Mouse (Mus musculus) embryonic facial prominence, embryonic 13.5 days (tissue): Measurements from ENCODE around the gene Gmpr. TPM values are rescaled to one million over a fixed set of nuclear protein-coding genes. Genes with fewer than 3 reads are reported as not detected.

Source experiments
- ATAC-seq: fragments of 200-750 bp; cut with Nextera tagmentation; 2 replicates; pipeline ENCODE4 v1.8.0; 2017; ENCODE audit warnings: low read depth; ENCODE audit not compliant: insufficient number of reproducible peaks, insufficient read depth, low FRiP score, low TSS enrichment
- H3K27ac ChIP-seq: fragments of 300-500 bp; sonication (generic); 2 replicates; pipeline ENCODE4 v1.5.1; 2015; ENCODE audit warnings: moderate library complexity, mild to moderate bottlenecking, inconsistent platforms
- H3K27me3 ChIP-seq: fragments of 300-500 bp; sonication (generic); 2 replicates; pipeline ENCODE4 v1.6.1; 2015; ENCODE audit warnings: mild to moderate bottlenecking, inconsistent platforms
- H3K36me3 ChIP-seq: fragments of 300-500 bp; sonication (generic); 2 replicates; pipeline ENCODE4 v1.6.1; 2015; ENCODE audit warnings: mild to moderate bottlenecking, inconsistent platforms
- H3K4me1 ChIP-seq: fragments of 300-500 bp; sonication (generic); 2 replicates; pipeline ENCODE4 v1.6.1; 2015; ENCODE audit warnings: inconsistent platforms
- H3K4me2 ChIP-seq: fragments of 300-500 bp; sonication (generic); 2 replicates; pipeline ENCODE4 v1.6.1; 2015; ENCODE audit warnings: moderate library complexity, mild to moderate bottlenecking, inconsistent platforms
- H3K4me3 ChIP-seq: fragments of 300-500 bp; sonication (generic); 2 replicates; pipeline ENCODE4 v1.5.1; 2015; ENCODE audit warnings: mild to moderate bottlenecking, inconsistent platforms
- H3K9ac ChIP-seq: fragments of 300-500 bp; sonication (generic); 2 replicates; pipeline ENCODE4 v1.6.1; 2015; ENCODE audit warnings: mild to moderate bottlenecking, inconsistent platforms
- H3K9me3 ChIP-seq: fragments of 300-500 bp; sonication (generic); 2 replicates; pipeline ENCODE4 v1.6.1; 2016; ENCODE audit warnings: inconsistent platforms
- WGBS: fragments of 180-500 bp; shearing (Covaris S2); methylation state at CpG from one replicate; pipeline ENCODE4 v1.1.7; 2015; ENCODE audit warnings: mixed read lengths; 5-methylcytosine and 5-hydroxymethylcytosine counted together
- polyA plus RNA-seq: library from polyadenylated mRNA; unstranded; fragments of >200 nt; fragmentation: Nextera tagmentation; extraction: Ambion mirVana; gene quantifications from 2 replicates; pipeline ENCODE4 v1.2.1, GENCODE M21; 2015

Gene Gmpr
- polyA plus RNA-seq, 1 experiment from 2014 or later = 27.7 TPM

DNA sequence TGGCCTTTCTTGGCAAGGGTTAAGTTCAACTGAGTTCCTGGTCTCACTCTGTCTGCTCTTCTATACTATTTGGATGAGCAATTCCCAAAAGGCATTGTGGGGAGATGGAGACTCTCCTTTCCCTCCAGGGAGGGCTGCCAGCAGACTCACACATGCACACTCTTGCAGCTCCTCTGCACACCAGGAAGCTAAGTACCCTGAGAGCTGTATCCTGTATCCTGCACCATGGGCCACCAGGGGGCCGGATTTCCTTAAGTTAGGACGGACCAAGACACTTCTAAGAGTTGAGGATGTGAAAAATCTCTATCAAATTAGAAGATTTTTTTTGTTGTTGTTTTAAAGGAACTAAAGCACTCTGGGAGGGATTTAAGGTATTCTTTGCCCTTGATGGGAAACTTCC is 70.5 kb downstream of the Gmpr start:
- WGBS = 49% methylated on average over 2 of the region's 2 CpGs
- Histone ChIP-seq H3K4me3 (no peak overlapping the region), H3K4me1 (peaks cover 12% of the 10 kb centered on the region), H3K4me2 (no peak overlapping the region), H3K27me3 (no peaks in the 10 kb centered on the region), H3K36me3 (no peaks in the 10 kb centered on the region), H3K9me3 (no peaks in the 10 kb centered on the region), H3K27ac (peak overlapping the region; percentile 11; the same call in 1 of the 2 replicates), H3K9ac (no peak overlapping the region)
- ATAC-seq = no peak

DNA sequence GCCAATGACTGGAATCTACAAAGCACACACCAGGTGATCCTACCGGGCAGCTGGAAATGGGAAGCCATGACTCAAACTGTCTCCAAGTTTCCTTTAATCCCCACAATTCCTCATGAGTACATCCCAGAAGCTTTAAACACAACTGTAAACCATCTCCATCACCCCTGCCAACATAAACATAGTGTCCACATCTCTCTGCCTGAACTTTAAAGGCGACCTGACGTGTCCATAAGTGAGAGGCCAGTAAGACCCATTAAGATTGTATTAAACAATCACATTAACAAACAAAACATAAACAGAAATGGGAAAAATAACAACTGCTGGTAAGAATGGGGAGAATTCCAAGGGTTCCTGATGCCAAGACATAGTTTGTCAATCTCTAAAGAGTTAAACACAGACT is 72.5 kb downstream of the Gmpr start:
- H3K27ac ChIP-seq = no peak overlapping the region
- no peaks in the 10 kb centered on the region for H3K27me3 ChIP-seq
- no peaks in the 10 kb centered on the region for H3K9me3 ChIP-seq
- H3K9ac ChIP-seq = no peak overlapping the region
- no peaks in the 10 kb centered on the region for H3K36me3 ChIP-seq
- no peak for ATAC-seq
- H3K4me2 ChIP-seq = no peak overlapping the region
- H3K4me3 ChIP-seq = no peak overlapping the region
- WGBS = 84% methylated on average over 3 of the region's 3 CpGs
- H3K4me1 ChIP-seq = peaks cover 15% of the 10 kb centered on the region

DNA sequence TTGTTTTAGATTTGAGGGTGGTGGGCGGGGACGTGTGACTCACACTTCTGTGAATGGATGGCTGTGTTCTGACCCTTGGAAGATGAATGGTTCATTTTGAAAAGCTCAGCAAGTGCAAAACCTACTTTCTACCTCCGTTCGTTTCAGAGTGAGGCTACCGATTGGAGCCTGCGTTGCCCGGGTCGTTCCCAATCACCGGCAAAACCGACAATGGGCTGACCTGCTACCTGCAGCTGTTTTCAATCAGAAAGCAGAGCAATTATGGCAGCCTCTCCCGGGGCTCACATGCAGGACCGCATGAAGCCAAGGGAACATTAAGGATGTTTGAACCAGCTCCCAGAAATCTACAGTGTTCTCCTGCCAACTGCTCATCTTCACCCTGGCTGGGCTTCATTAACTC is 75.0 kb downstream of the Gmpr start:
- Histone ChIP-seq H3K27ac (peak overlapping the region; percentile 69; the same call in 1 of the 2 replicates), H3K9ac (no peak overlapping the region), H3K27me3 (no peaks in the 10 kb centered on the region), H3K4me3 (no peak overlapping the region), H3K4me1 (peaks cover 10% of the 10 kb centered on the region; the same call in 1 of the 2 replicates), H3K36me3 (no peaks in the 10 kb centered on the region), H3K4me2 (peak overlapping the region; percentile 37), H3K9me3 (no peaks in the 10 kb centered on the region)
- ATAC-seq = no peak
- WGBS = 31% methylated on average over 12 of the region's 12 CpGs

DNA sequence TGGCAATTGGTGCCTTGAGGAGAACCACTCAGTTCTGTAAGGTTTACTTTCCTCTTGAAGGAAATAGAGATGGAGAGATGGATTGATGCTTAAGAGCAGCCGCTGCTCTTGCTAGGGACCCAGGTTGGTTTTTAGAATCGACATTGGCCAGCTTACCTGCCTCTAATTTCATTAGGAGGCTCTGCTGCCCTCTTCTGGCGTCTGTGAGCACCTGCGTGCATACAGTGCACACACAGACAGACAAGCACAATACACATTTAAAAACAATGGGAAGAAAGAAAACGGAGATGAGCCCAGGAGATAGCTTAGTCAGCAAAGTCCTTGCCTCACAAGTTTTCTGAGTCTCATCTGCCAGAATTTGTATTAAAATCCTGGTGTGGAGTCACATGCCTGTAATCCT is 75.8 kb downstream of the Gmpr start:
- Histone ChIP-seq H3K4me1 (peaks cover 10% of the 10 kb centered on the region; the same call in 1 of the 2 replicates), H3K9me3 (no peaks in the 10 kb centered on the region), H3K4me2 (no peak overlapping the region), H3K27ac (peak overlapping the region; percentile 57), H3K36me3 (no peaks in the 10 kb centered on the region), H3K9ac (no peak overlapping the region), H3K4me3 (no peak overlapping the region), H3K27me3 (no peaks in the 10 kb centered on the region)
- 82% methylated on average over 5 of the region's 5 CpGs for WGBS
- no peak for ATAC-seq

DNA sequence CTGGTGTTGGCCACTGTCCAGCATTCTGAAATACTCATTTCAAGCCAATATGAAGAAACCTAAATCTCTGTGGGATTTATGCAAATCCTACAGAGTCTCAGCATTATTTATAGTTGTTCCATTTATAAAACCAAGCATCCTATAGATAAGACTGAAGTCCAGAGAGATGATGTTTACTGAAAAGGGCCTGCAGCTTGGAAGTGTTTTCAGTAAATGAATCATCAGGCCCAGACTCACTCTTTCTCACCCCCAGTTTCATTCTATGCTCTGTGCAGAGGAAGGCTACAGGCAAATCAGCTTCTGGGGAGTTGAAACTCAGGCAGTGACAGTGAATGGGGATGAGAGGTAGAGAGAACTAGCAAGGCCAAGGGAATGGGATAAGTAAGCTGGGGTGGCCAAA is 83.7 kb downstream of the Gmpr start:
- Histone ChIP-seq H3K9me3 (no peaks in the 10 kb centered on the region), H3K9ac (no peak overlapping the region), H3K4me2 (no peak overlapping the region), H3K27ac (no peak overlapping the region), H3K4me3 (no peak overlapping the region), H3K4me1 (0 out of 2 replicates have a peak, but pooled peaks cover 7% of the 10 kb centered on the region), H3K36me3 (no peaks in the 10 kb centered on the region), H3K27me3 (no peaks in the 10 kb centered on the region)
- no peak for ATAC-seq

DNA sequence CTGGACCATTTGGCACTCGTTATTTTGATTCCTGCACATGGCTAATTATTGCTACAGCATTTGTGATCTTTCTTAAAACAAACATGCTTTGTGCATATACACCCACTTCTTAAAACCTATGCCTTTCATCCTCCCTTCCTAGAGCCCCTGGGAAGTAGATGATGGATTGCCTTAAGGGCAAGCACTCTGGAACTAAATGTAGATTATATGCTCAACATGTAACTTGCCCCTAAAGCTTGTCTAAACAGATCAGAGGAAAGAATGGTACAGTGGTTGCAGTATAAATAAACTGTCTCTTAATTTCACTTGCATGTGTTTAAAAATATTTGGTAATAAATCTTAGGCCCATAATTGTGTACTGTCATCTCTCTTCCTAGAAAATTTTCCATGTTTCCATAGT is 86.7 kb downstream of the Gmpr start:
- no peak overlapping the region for H3K4me2 ChIP-seq
- H3K9me3 ChIP-seq = no peaks in the 10 kb centered on the region
- no peak overlapping the region for H3K9ac ChIP-seq
- WGBS = 38% methylated on average over 1 of the region's 1 CpGs
- H3K4me1 ChIP-seq = 0 out of 2 replicates have a peak, but pooled peaks cover 7% of the 10 kb centered on the region
- no peak overlapping the region for H3K27ac ChIP-seq
- no peak for ATAC-seq
- no peak overlapping the region for H3K4me3 ChIP-seq
- no peaks in the 10 kb centered on the region for H3K36me3 ChIP-seq
- no peaks in the 10 kb centered on the region for H3K27me3 ChIP-seq

DNA sequence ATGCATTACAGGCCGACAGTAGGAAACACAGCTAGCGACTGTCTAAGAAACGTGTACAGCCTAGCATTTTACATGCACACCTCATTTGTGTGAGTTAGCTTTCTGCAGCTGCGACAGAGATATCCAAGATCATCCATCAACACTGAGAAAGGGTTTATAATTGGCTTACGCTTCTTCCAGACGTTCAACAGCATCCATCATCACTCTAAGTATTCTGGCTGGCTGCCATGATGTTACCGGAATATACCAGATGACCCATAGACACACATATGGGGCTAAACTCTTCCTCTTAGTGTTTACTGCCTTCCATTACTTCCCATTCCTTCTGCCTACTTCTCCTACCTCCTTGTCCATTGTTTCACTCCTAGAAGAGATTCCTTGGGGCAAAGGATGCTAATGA is 88.2 kb downstream of the Gmpr start:
- Histone ChIP-seq H3K4me1 (0 out of 2 replicates have a peak, but pooled peaks cover 7% of the 10 kb centered on the region), H3K4me3 (no peak overlapping the region), H3K27me3 (no peaks in the 10 kb centered on the region), H3K9ac (no peak overlapping the region), H3K9me3 (no peaks in the 10 kb centered on the region), H3K4me2 (no peak overlapping the region), H3K27ac (no peak overlapping the region), H3K36me3 (no peaks in the 10 kb centered on the region)
- 79% methylated on average over 7 of the region's 7 CpGs for WGBS
- no peak for ATAC-seq

DNA sequence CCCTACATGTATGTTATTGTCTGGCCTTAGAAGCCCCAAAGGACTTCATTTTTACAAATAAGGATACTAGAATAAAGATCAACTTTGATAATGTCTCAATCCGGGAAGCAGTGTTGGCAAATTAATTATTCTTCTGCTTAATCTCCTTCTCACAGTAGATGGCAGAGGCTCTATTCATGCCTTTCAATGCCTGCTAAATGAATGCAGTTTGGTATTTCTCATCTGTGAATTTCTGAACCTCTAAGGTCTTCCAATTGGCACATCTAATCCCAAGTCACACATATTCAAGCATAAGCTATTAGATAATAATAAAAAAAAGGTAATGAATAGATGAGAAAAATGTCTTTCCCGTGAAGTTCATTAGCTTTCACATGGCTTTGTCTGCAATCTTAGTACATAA is 92.6 kb downstream of the Gmpr start:
- Histone ChIP-seq H3K4me1 (0 out of 2 replicates have a peak, but pooled peaks cover 6% of the 10 kb centered on the region), H3K4me3 (no peak overlapping the region), H3K9ac (no peak overlapping the region), H3K4me2 (no peak overlapping the region), H3K27me3 (no peaks in the 10 kb centered on the region), H3K9me3 (no peaks in the 10 kb centered on the region), H3K27ac (no peak overlapping the region), H3K36me3 (no peaks in the 10 kb centered on the region)
- 87% methylated on average over 2 of the region's 2 CpGs for WGBS
- no peak for ATAC-seq

DNA sequence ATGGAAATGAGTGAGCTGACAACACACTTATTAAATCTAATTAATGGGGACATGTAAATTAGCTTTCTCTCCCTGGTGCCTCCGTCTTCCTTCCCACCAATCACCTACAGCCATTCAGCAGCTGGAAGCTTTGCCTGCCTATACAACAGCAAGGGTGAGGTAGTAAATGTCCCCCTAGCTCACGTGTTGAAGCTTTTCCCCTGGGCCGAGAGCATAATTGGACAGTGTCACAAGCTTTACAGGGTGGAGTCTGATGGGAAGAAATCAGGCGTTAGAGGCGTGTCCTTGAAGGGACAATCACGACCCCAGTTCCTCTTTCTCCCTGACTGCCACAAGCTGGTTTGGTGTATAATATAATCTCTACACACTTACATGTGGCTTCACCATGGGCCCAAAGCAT is 93.2 kb downstream of the Gmpr start:
- Histone ChIP-seq H3K9ac (no peak overlapping the region), H3K4me1 (0 out of 2 replicates have a peak, but pooled peaks cover 3% of the 10 kb centered on the region), H3K27me3 (no peaks in the 10 kb centered on the region), H3K27ac (no peak overlapping the region), H3K4me2 (no peak overlapping the region), H3K36me3 (no peaks in the 10 kb centered on the region), H3K9me3 (no peaks in the 10 kb centered on the region), H3K4me3 (no peak overlapping the region)
- 67% methylated on average over 6 of the region's 6 CpGs for WGBS
- ATAC-seq = no peak

Other genes starting within 250 kb of the Gmpr start
- gene Mylip, start 117.7 kb upstream of the Gmpr start, polyA plus RNA-seq = 47.1 and 58.1 TPM in 2 replicates